Mouse (Mus musculus): Measurements from ENCODE around the gene Efna5. TPM values are rescaled to one million over a fixed set of nuclear protein-coding genes. Genes with fewer than 3 reads are reported as not detected.
A peak's percentile ranks its signal among the peaks of the same experiment; 100 is the strongest.

Gene Efna5
- total RNA-seq, 2 experiments from 2014 or later = 6.7 to 8.5 TPM

DNA sequence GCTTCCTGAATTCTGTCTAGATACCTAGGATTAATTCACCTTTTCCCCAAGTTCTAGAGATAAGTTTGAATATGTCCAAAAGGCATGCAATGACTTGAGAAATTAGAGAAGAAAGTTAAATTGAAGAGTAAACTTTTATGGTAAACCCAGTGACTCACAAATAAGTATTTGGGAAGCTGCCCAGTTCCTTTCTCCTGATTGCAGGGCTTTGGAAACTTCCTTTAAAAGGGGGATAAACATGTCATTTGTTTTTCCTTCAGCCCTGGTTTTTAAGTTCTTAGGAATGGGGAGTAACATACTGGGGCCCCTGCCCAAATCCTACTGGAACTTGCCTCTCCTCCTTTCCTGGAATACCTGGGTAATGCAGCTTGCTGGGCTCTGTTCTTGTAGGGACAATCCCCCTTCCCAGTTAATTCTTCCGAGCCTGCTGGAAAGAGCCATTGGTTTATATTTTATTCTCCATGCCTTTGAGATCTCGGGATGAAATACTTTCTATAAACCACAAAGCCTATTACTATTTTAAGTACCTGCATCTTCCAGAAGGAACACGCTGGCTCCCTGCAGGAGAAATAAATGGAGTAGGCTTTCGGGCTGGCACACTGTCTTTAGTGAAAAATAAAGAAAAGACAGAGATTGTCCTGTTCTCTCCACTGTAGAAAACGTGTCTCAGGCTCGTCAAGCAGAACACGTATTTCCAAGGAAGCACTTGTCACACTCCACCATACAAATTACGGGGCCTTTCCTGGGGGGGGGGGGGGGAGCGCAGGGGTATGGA, 282.2 kb downstream of the Efna5 start:
- Histone ChIP-seq H3K4me3 (no peak overlapping the region), H3K27ac (no peak overlapping the region)
- no peak for DNase-seq (ENCODE audit: low spot score in 2 of 2)
- TF ChIP-seq CTCF (conservative IDR thresholded peaks at IDR 0.05) = no peak

GRCm38 (mm10) chr17:62592436-62593074, 288.6 kb downstream of the Efna5 start:
- no peak for DNase-seq (ENCODE audit: low spot score in 2 of 2)
- H3K27ac ChIP-seq = no peak overlapping the region
- H3K4me3 ChIP-seq = no peak overlapping the region
- TF ChIP-seq CTCF (conservative IDR thresholded peaks at IDR 0.05) = no peak

- no peak for DNase-seq (ENCODE audit: low spot score in 2 of 2)
- Histone ChIP-seq H3K4me3 (no peak overlapping the region), H3K27ac (no peak overlapping the region)
- TF ChIP-seq CTCF (conservative IDR thresholded peaks at IDR 0.05) = no peak
Measured at GRCm38 (mm10) chr17:62591581-62592435, 289.3 kb downstream of the Efna5 start.

GRCm38 (mm10) chr17:62590685-62591460, 290.2 kb downstream of the Efna5 start:
- Histone ChIP-seq H3K27ac (no peak overlapping the region), H3K4me3 (no peak overlapping the region)
- DNase-seq (ENCODE audit: low spot score in 2 of 2) = peak; percentile 38 to 70
- TF ChIP-seq CTCF (conservative IDR thresholded peaks at IDR 0.05) = no peak

DNA sequence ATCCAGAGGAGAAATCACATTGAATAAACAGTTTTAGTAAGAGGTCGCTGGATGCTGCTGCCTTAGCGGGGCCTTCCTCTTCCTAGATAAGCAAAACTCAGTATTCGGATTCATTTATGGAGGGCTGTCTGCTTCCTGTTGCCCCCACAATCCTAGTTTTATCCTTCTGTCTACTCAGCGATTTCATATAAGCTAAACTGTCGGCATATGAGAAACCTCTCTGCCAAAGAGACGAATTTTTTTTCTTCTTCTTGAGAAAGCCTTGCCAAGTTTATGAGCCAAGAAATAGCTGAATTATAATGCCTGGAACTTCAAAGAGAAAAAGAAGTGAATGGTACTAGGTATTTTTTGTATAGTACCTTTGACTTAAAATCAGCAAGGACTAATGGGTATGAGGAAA, 301.0 kb downstream of the Efna5 start:
- Histone ChIP-seq H3K27ac (no peak overlapping the region), H3K4me3 (no peak overlapping the region)
- DNase-seq (ENCODE audit: low spot score in 2 of 2) = no peak
- no peak for TF ChIP-seq CTCF (conservative IDR thresholded peaks at IDR 0.05)

GRCm38 (mm10) chr17:62579618-62580017, 301.5 kb downstream of the Efna5 start:
- no peak overlapping the region for H3K27ac ChIP-seq
- no peak for TF ChIP-seq CTCF (conservative IDR thresholded peaks at IDR 0.05)
- DNase-seq (ENCODE audit: low spot score in 2 of 2) = no peak
- H3K4me3 ChIP-seq = no peak overlapping the region

GRCm38 (mm10) chr17:62574499-62575265, 306.4 kb downstream of the Efna5 start:
- no peak for DNase-seq (ENCODE audit: low spot score in 2 of 2)
- TF ChIP-seq CTCF (conservative IDR thresholded peaks at IDR 0.05) = no peak
- no peak overlapping the region for H3K27ac ChIP-seq
- no peak overlapping the region for H3K4me3 ChIP-seq

GRCm38 (mm10) chr17:62570101-62570500, 311.0 kb downstream of the Efna5 start:
- Histone ChIP-seq H3K27ac (no peak overlapping the region), H3K4me3 (no peak overlapping the region)
- no peak for TF ChIP-seq CTCF (conservative IDR thresholded peaks at IDR 0.05)
- DNase-seq (ENCODE audit: low spot score in 2 of 2) = peak in 1 of 2 experiments; percentile 13

- Histone ChIP-seq H3K27ac (no peak overlapping the region), H3K4me3 (no peak overlapping the region)
- TF ChIP-seq CTCF (conservative IDR thresholded peaks at IDR 0.05) = no peak
- no peak for DNase-seq (ENCODE audit: low spot score in 2 of 2)
Measured at GRCm38 (mm10) chr17:62568019-62568418, 313.1 kb downstream of the Efna5 start.

GRCm38 (mm10) chr17:62565632-62566031, 315.5 kb downstream of the Efna5 start:
- Histone ChIP-seq H3K4me3 (no peak overlapping the region), H3K27ac (no peak overlapping the region)
- DNase-seq (ENCODE audit: low spot score in 2 of 2) = no peak
- no peak for TF ChIP-seq CTCF (conservative IDR thresholded peaks at IDR 0.05)

GRCm38 (mm10) chr17:62562439-62562838, 318.7 kb downstream of the Efna5 start:
- no peak overlapping the region for H3K4me3 ChIP-seq
- H3K27ac ChIP-seq = no peak overlapping the region
- DNase-seq (ENCODE audit: low spot score in 2 of 2) = no peak
- TF ChIP-seq CTCF (conservative IDR thresholded peaks at IDR 0.05) = no peak

DNA sequence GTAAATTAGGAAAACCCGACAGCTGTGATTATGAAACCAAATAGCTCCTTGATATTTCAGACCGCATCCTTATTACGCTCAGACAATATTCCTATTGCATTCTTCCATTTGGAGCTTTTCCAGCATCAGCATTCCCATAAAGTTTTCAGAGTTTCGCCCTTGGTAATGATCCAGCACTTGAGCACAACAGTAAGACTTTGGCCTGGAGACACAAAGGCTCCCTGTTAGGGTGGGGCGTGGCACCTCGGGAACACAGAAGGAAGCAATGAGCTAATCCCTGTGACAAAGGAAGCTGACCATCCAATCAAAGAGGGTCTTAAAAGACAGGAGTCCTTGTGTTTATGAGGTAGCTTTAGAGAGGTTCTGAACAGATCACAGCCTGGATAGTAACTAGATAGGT, 323.9 kb downstream of the Efna5 start:
- no peak overlapping the region for H3K27ac ChIP-seq
- no peak overlapping the region for H3K4me3 ChIP-seq
- TF ChIP-seq CTCF (conservative IDR thresholded peaks at IDR 0.05) = no peak
- DNase-seq (ENCODE audit: low spot score in 2 of 2) = no peak
